ENCODE assay signal across 8 mouse cellular contexts in genomic region chr6:125313546-125314230, GRCm38 (mm10). TPM values are rescaled to one million over a fixed set of nuclear protein-coding genes. Genes with fewer than 3 reads are reported as not detected.
DNase-seq lines count a peak whose midpoint lies in the region; ATAC-seq and TF ChIP-seq lines count a peak whose summit lies in the region.

Gene Ltbr, minus strand, starts transcription at chr6:125313885.

- 5% methylated on average over 36 of the region's 46 CpGs for WGBS in hindbrain, postnatal 0 days
- WGBS in limb, embryonic 12.5 days: under 1% methylated on average over 36 of the region's 46 CpGs
- WGBS in midbrain, embryonic 12.5 days: 2% methylated on average over 38 of the region's 46 CpGs

- H3K36me3 ChIP-seq in hindbrain, postnatal 0 days (ENCODE audit: insufficient read depth, low read length): no peaks in the 10 kb centered on the region
- H3K36me3 ChIP-seq in limb, embryonic 12.5 days: peaks cover 17% of the 10 kb centered on the region
- no peaks in the 10 kb centered on the region for H3K36me3 ChIP-seq in midbrain, embryonic 12.5 days

- H3K27ac ChIP-seq in hindbrain, postnatal 0 days: peak within 1 kb of the TSS; percentile 3; the same call in 1 of the 2 replicates
- peak within 1 kb of the TSS; percentile 83 for H3K27ac ChIP-seq in limb, embryonic 12.5 days
- H3K27ac ChIP-seq in midbrain, embryonic 12.5 days (replicated peaks): no peak within 1 kb of the TSS; the same call in 1 of the 2 replicates

- intact Hi-C loops in gastrocnemius, postnatal 14 days (cut with DNase I; ENCODE audit: low total_unique reads): no loop called here

- TF ChIP-seq CTCF in hindbrain, postnatal 0 days (IDR thresholded peaks at IDR 0.05; ENCODE audit: low read depth): no peak

- H3K27me3 ChIP-seq in hindbrain, postnatal 0 days (ENCODE audit: insufficient read depth, low read length): no peaks in the 10 kb centered on the region
- 0 out of 2 replicates have a peak, but pooled peaks cover 2% of the 10 kb centered on the region for H3K27me3 ChIP-seq in limb, embryonic 12.5 days
- H3K27me3 ChIP-seq in midbrain, embryonic 12.5 days: peaks cover 16% of the 10 kb centered on the region; the same call in 1 of the 2 replicates

- peak within 1 kb of the TSS; percentile 56 for H3K4me2 ChIP-seq in hindbrain, postnatal 0 days (ENCODE audit: low read depth, low read length)
- peak within 1 kb of the TSS; percentile 78 for H3K4me2 ChIP-seq in limb, embryonic 12.5 days
- H3K4me2 ChIP-seq in midbrain, embryonic 12.5 days (replicated peaks): peak within 1 kb of the TSS; percentile 69

- H3K9ac ChIP-seq in hindbrain, postnatal 0 days (replicated peaks; ENCODE audit: low read length): peak within 1 kb of the TSS; percentile 59
- peak within 1 kb of the TSS; percentile 89 for H3K9ac ChIP-seq in limb, embryonic 12.5 days (replicated peaks)
- peak within 1 kb of the TSS; percentile 71 for H3K9ac ChIP-seq in midbrain, embryonic 12.5 days (replicated peaks)

- H3K9me3 ChIP-seq in hindbrain, postnatal 0 days (ENCODE audit: low read length): no peaks in the 10 kb centered on the region
- H3K9me3 ChIP-seq in limb, embryonic 12.5 days: no peaks in the 10 kb centered on the region
- H3K9me3 ChIP-seq in midbrain, embryonic 12.5 days: no peaks in the 10 kb centered on the region

- H3K4me3 ChIP-seq in hindbrain, postnatal 0 days (ENCODE audit: low read length): peak within 1 kb of the TSS; percentile 34
- peak within 1 kb of the TSS; percentile 53 for H3K4me3 ChIP-seq in limb, embryonic 12.5 days (replicated peaks)
- peak within 1 kb of the TSS; percentile 43 for H3K4me3 ChIP-seq in midbrain, embryonic 12.5 days

- ATAC-seq in hindbrain, postnatal 0 days: peak; percentile 85
- peak; percentile 58 for ATAC-seq in limb, embryonic 12.5 days (ENCODE audit: insufficient number of reproducible peaks, insufficient read depth, low FRiP score, low TSS enrichment, low read depth)
- ATAC-seq in midbrain, embryonic 12.5 days (ENCODE audit: low FRiP score, low read depth): peak; percentile 60
- ATAC-seq in erythroid progenitor cell, adult 5-6 weeks (replicated peaks; ENCODE audit: low FRiP score, poor library complexity, severe bottlenecking): no peak

- H3K4me1 ChIP-seq in hindbrain, postnatal 0 days (ENCODE audit: insufficient read depth, low read length): peaks cover 18% of the 10 kb centered on the region
- H3K4me1 ChIP-seq in limb, embryonic 12.5 days (replicated peaks): peaks cover 49% of the 10 kb centered on the region
- peaks cover 23% of the 10 kb centered on the region for H3K4me1 ChIP-seq in midbrain, embryonic 12.5 days

- peak; percentile 84 to 85 for DNase-seq in adrenal gland, adult 18-20 months (ENCODE audit: low spot score in 2 of 2)
- DNase-seq in cerebellum, postnatal 36 days: peak; percentile 34 to 53
- DNase-seq in gastrocnemius, postnatal 14 days: peak; percentile 94
- DNase-seq in hindbrain, postnatal 0 days (ENCODE audit: low spot score): peak; percentile 70
- peak; percentile 56 for DNase-seq in right cerebral cortex, postnatal 4 days

RNA-seq across cellular contexts. Expression of gene Ltbr, which starts in this region (rescaled TPM):
- total RNA-seq in adrenal gland, adult 18-20 months (2021): 10 to 100 TPM; 56.6 to 78.9 TPM
- total RNA-seq in gastrocnemius, postnatal 14 days (2021): 10 to 100 TPM; 24.8 to 26.3 TPM
- total RNA-seq in hindbrain, postnatal 0 days (2014; rRNA removed): 31.6 and 34.4 TPM in 2 replicates
- 17.5 and 18.1 TPM in 2 replicates for polyA plus RNA-seq in hindbrain, postnatal 0 days (2015; fragmentation: Nextera tagmentation; extraction: Ambion mirVana)
- 37.3 and 38.6 TPM in 2 replicates for polyA plus RNA-seq in limb, embryonic 12.5 days (2016; fragmentation: Nextera tagmentation; extraction: Ambion mirVana)
- polyA plus RNA-seq in midbrain, embryonic 12.5 days (2016; fragmentation: Nextera tagmentation; extraction: Ambion mirVana): 18.3 and 20.2 TPM in 2 replicates
- 0.84 and 5.0 TPM in 2 replicates for total RNA-seq in erythroid progenitor cell, adult 5-6 weeks (2015; ENCODE audit: low replicate concordance)
- total RNA-seq in erythroid progenitor cell, adult 5-6 weeks (2017; ENCODE audit: low replicate concordance): 2.8 and 3.5 TPM in 2 replicates

Comparison
In these comparisons a context has a peak if more than half of its experiments do, and no peak if none do; other contexts are left out.
1. DNase-seq: peak in every context shown above with its lines; median percentile 94 in gastrocnemius, postnatal 14 days; 84 in adrenal gland, adult 18-20 months; 70 in hindbrain, postnatal 0 days; 56 in right cerebral cortex, postnatal 4 days; 44 in cerebellum, postnatal 36 days.